Mouse (Mus musculus) heart, embryonic 14.5 days (tissue): Measurements from ENCODE around the gene Ly6g6d. TPM values are rescaled to one million over a fixed set of nuclear protein-coding genes. Genes with fewer than 3 reads are reported as not detected.
A peak's percentile ranks its signal among the peaks of the same experiment; 100 is the strongest.

ENCODE experiments used
- ATAC-seq: fragments of 200-750 bp; cut with Nextera tagmentation; 2 replicates; pipeline ENCODE4 v1.8.0; 2017; ENCODE audit warnings: low read depth, moderate TSS enrichment; ENCODE audit not compliant: insufficient number of reproducible peaks, insufficient read depth, low FRiP score
- H3K27ac ChIP-seq, 2 experiments: fragments of 200-500 bp in 1 of 2; fragments of 300-500 bp in 1 of 2; sonication (generic) in 1 of 2; replicated peaks in 1 of 2; 2 replicates each; pipeline ENCODE4 v1.5.1; 2012 to 2014; ENCODE audit warnings: low read depth in 2 of 2, low read length in 2 of 2, control low read depth in 1 of 2, mild to moderate bottlenecking in 1 of 2, mixed read lengths in 1 of 2; ENCODE audit not compliant: control insufficient read depth in 1 of 2, insufficient read depth in 1 of 2
- H3K27me3 ChIP-seq: fragments of 300-500 bp; sonication (generic); 2 replicates; pipeline ENCODE4 v1.6.1; 2014; ENCODE audit warnings: mild to moderate bottlenecking, low read length, control low read depth; ENCODE audit not compliant: control insufficient read depth, insufficient read depth
- H3K36me3 ChIP-seq: fragments of 300-500 bp; sonication (generic); 2 replicates; pipeline ENCODE4 v1.6.1; 2014; ENCODE audit warnings: mild to moderate bottlenecking, control low read depth, low read length, mixed read lengths; ENCODE audit not compliant: control insufficient read depth, insufficient read depth
- H3K4me1 ChIP-seq, 2 experiments: fragments of 200-500 bp in 1 of 2; fragments of 300-500 bp in 1 of 2; sonication (generic) in 1 of 2; 2 replicates each; pipeline ENCODE4 v1.6.1; 2012 to 2014; ENCODE audit warnings: low read length in 2 of 2, control low read depth in 1 of 2, mixed read lengths in 1 of 2; ENCODE audit not compliant: control insufficient read depth in 2 of 2, insufficient read depth in 2 of 2
- H3K4me2 ChIP-seq: fragments of 300-500 bp; sonication (generic); 2 replicates; pipeline ENCODE4 v1.6.1; 2014; ENCODE audit warnings: mild to moderate bottlenecking, low read length
- H3K4me3 ChIP-seq, 2 experiments: fragments of 200-500 bp in 1 of 2; fragments of 300-500 bp in 1 of 2; sonication (generic) in 1 of 2; 2 replicates each; pipeline ENCODE4 v1.5.1; 2012 to 2014; ENCODE audit warnings: low read length in 2 of 2, mild to moderate bottlenecking in 2 of 2, control low read depth in 1 of 2, low read depth in 1 of 2, moderate library complexity in 1 of 2; ENCODE audit not compliant: control insufficient read depth in 1 of 2, insufficient read depth in 1 of 2
- H3K9ac ChIP-seq: fragments of 300-500 bp; sonication (generic); 2 replicates; pipeline ENCODE4 v1.6.1; 2014; ENCODE audit warnings: mild to moderate bottlenecking, low read length
- H3K9me3 ChIP-seq: fragments of 300-500 bp; sonication (generic); 2 replicates; pipeline ENCODE4 v1.6.1; 2016; ENCODE audit warnings: low read length, control low read depth; ENCODE audit not compliant: control insufficient read depth
- WGBS: fragments of 180-500 bp; shearing (Covaris S2); extraction: QIAGEN DNeasy Blood & Tissue Kit; methylation state at CpG from one replicate; pipeline ENCODE4 v1.1.7; 2014; 5-methylcytosine and 5-hydroxymethylcytosine counted together
- polyA plus RNA-seq: library from polyadenylated mRNA; unstranded; fragments of >200 nt; fragmentation: Nextera tagmentation; extraction: Ambion mirVana; gene quantifications from 2 replicates; pipeline ENCODE4 v1.2.1, GENCODE M21; 2014

The Ly6g6d gene
- polyA plus RNA-seq, 1 experiment from 2014 or later, result 1.9 TPM

DNA sequence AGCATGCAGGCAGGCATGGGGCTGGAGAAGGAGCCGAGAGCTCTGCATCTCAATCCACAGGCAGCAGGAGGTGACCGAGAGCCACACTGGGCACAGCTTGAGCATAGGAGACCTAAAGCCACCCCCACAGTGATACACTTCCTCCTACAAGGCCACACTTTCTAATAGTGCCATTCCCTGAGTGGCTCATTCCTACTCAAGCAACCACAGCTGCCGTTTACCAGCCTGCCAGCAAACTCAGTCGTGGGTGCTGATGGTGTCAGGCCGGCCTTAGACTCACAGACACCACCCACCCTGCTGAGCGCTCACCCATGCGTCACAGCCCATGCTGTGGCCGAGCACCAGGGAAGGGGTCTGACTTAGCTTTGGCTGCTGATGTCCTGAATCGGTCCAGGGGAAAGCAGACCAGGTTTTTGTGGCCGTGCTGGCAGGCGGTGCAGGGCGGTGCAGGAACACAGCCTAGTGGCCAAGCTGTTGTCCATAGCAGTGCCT, 19.3 kb upstream of the Ly6g6d start:
- H3K36me3 ChIP-seq, result peaks cover 98% of the 10 kb centered on the region

DNA sequence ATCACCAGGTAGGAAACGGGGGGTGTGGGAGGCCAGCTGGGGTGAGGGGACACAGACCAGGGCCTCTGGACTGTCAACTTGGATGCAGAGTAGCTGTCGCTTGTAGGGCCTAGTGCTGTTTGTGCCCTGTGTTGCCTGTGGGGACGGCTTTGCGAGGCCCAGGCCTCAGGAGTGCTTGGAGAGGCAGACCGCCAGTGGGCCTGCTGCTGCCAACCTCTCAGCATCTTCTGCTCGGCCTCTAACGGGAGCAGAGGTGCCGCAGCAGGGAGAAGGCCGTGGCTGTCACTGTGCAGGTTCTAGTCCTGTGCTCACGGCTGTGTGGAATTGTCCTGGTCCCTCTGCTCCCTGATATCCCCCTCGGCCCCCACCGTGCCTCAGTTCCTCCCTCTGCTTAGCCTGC, 18.7 kb upstream of the Ly6g6d start:
- H3K27me3 ChIP-seq, result no peaks in the 10 kb centered on the region
- no peaks in the 10 kb centered on the region for H3K9me3 ChIP-seq
- H3K4me3 ChIP-seq, result no peak overlapping the region
- H3K4me1 ChIP-seq, result no peaks in the 10 kb centered on the region
- 83% methylated on average over 12 of the region's 12 CpGs for WGBS
- no peak overlapping the region; a peak in 1 of 4 replicates for H3K27ac ChIP-seq
- no peak for ATAC-seq
- H3K4me2 ChIP-seq, result no peak overlapping the region
- peak overlapping the region; percentile 16; the same call in 1 of the 2 replicates for H3K9ac ChIP-seq
- H3K36me3 ChIP-seq, result peaks cover 97% of the 10 kb centered on the region

More for the DNA sequence above, 19.3 kb upstream of the Ly6g6d start:
- Histone ChIP-seq H3K4me2 (no peak overlapping the region), H3K4me1 (no peaks in the 10 kb centered on the region; a peak in 1 of 4 replicates), H3K27ac (no peak overlapping the region), H3K9me3 (no peaks in the 10 kb centered on the region), H3K9ac (no peak overlapping the region), H3K27me3 (no peaks in the 10 kb centered on the region), H3K4me3 (no peak overlapping the region)
- WGBS, result 90% methylated on average over 12 of the region's 12 CpGs
- ATAC-seq, result no peak

DNA sequence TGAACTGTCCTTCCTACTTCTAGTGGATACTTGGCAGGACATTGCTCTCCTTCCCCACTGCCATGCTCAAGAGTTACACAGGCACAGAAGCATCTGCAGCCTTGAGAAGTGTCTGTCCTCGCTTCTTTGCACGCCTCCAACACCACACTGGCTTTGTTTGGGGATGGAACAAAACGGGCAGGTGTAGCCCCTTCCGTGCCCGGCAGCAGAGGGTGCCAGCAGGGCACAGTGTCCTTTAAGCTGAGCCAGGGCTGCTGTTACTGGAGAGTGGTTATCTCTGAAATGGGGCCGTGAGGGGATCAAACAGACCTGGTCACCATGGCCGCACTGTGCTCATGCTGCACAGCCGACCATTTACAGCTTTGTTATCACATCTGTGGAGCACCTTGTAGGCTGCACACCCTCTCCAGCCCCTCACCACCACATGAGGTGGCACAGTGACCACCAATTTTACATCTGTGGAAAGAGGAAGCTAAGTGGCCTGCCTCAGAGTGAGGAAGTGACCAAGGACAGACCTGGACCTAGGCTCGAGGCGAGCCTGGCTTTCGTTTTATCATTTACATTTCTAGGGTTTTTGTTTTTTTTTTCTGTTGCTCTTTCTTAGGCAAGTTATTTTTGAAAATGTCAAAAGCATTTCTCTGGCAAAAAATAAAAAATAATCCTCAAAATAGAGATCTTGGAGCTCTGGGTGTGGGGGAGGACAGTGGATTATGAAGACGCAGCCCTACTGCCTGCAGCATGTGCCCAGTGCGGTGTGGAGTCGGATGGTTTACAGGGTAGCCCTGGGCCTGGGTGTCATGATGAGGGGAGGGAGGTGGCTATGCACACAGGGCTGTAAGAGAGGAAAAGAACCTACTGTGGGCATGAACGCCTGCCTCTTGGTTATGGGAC, 16.9 kb upstream of the Ly6g6d start:
- H3K4me1 ChIP-seq, result peaks cover 5 to 10% of the 10 kb centered on the region in 2 experiments
- no peak for ATAC-seq
- no peak overlapping the region for H3K4me2 ChIP-seq
- no peaks in the 10 kb centered on the region for H3K9me3 ChIP-seq
- WGBS, result 71% methylated on average over 15 of the region's 15 CpGs
- H3K36me3 ChIP-seq, result peaks cover 84% of the 10 kb centered on the region
- H3K4me3 ChIP-seq, result no peak overlapping the region
- H3K27me3 ChIP-seq, result no peaks in the 10 kb centered on the region
- H3K27ac ChIP-seq, result no peak overlapping the region
- no peak overlapping the region for H3K9ac ChIP-seq

DNA sequence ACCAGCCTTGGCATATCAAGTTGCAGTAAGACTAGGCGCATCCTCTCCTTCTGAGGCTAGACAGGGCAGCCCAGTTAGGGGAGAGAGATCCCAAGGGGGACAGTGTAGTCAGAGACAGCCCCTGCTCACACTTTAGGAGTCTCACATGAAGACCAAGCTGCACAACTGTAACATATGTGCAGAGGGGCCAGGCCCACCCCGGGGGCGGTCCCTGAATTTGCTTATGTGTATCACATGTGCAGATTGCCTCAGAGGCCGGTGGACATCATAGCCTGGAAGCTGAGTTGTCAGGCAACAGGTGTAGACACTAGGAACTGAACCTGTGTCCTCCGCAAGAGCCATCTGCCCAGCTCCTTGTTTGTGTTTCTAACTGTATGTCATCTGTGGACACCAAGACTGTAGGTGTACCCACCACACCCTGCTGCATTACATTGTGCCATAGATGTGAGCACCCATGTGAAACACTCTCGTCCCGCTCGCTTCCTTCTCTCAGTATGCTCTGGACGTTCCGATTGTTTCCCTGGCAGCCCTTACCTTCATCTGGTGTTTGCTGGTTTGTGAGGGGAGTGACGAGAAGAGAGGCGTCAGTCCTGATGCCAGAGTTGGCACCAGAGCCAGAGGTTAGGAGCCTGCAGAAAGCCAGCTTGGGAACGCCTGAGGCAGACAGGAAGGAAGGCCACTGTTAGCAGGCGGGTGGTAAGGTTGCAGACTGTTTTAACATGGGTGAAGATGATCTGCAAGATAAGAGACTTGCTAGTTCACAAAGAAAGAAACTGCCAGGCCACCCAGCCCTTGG, 14.7 kb upstream of the Ly6g6d start:
- WGBS, result 90% methylated on average over 14 of the region's 14 CpGs
- Histone ChIP-seq H3K4me3 (no peak overlapping the region), H3K4me1 (peaks cover 5 to 10% of the 10 kb centered on the region in 2 experiments), H3K9me3 (no peaks in the 10 kb centered on the region), H3K4me2 (no peak overlapping the region), H3K27ac (no peak overlapping the region), H3K9ac (no peak overlapping the region), H3K36me3 (peaks cover 64% of the 10 kb centered on the region), H3K27me3 (no peaks in the 10 kb centered on the region)
- ATAC-seq, result no peak

DNA sequence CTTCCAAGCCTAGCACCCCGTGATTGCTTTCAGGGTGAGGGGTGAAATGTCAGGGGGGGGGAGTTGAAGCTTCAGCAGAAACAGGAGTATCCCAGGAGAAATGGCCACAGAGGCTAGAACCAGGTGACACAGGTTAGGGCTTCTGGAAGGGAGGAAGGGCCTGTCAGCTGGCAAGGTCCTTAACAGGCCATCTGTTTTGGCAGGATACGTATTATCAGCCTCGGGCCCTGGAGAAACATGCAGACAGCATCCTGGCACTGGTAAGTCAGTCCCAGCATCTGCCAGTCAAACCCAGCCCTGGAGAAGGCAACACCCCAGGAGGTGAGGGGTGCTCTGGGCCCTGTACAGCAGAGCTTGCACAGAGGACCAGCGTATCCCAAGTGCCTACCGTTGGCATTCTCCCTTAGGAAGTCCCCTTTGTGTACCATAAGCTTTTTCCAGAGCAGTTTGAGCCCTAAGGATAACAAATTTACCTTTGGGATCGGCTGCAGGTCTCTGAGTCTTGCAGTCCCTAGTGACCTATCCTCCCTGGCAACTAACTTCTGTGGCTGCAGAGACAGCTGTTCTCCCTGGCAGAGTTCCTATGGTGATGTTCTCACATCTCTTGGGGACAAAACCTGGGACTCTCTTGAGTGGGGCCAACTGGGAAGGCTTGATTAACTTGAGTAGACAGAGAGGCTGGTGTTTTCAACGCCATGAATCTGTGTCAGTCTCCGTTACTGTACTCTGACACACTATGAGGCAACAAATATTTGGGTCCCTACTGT, 12.5 kb upstream of the Ly6g6d start:
- peak overlapping the region; percentile 72 for H3K4me2 ChIP-seq
- H3K27ac ChIP-seq, result peak overlapping the region; percentile 0 to 87; a peak in 2 of 4 replicates
- no peak for ATAC-seq
- H3K36me3 ChIP-seq, result peaks cover 42% of the 10 kb centered on the region
- WGBS, result 60% methylated on average over 8 of the region's 8 CpGs
- H3K4me3 ChIP-seq, result peak overlapping the region; percentile 57 to 74; a peak in 3 of 4 replicates
- H3K27me3 ChIP-seq, result no peaks in the 10 kb centered on the region
- peak overlapping the region; percentile 79 for H3K9ac ChIP-seq
- peaks cover 5 to 10% of the 10 kb centered on the region in 2 experiments for H3K4me1 ChIP-seq
- H3K9me3 ChIP-seq, result no peaks in the 10 kb centered on the region

DNA sequence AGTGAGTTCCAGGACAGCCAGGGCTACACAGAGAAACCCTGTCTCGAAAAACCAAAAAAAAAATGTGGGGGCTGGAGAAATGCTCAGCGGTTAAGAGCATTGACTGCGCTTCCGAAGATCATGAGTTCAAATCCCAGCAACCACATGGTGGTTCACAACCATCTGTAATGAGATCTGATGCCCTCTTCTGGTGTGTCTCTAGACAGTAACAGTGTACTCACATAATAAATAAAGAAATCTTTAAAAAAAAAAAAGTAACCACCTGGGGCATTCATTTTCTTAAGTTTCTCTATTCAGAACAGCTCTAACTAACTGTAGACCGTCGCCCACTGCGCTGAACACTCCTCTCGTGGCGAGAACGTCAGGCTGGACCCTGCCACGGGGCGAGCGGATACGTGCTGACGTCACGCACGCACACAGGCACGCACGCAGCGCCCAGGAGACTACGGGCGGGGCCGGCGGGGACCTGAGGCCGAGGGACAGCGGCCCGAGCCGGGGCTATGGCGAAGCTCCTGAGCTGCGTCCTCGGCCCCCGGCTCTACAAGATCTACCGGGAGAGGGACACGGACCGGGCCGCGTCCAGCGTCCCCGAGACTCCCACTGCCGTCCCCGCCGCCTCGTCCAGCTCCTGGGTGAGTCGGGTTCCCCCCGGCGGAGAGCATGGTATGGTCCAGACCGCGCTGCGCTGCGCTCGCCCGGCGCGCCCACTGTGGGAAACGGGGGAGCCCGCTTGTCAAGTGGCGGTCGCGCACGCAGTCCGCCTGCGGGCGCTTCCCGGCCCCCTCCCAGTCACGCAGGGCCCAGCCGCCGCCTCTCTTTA, 11.2 kb upstream of the Ly6g6d start, which contains the start of gene Abhd16a:
Gene Abhd16a (plus strand): TSS at position 439 of the 820 bp plus-strand sequence.
- Histone ChIP-seq H3K4me2 (peak within 1 kb of the TSS; percentile 72), H3K9ac (peak within 1 kb of the TSS; percentile 79), H3K9me3 (no peaks in the 10 kb centered on the region), H3K27me3 (no peaks in the 10 kb centered on the region), H3K4me3 (peak within 1 kb of the TSS; percentile 57 to 74), H3K36me3 (peaks cover 29% of the 10 kb centered on the region), H3K27ac (peak within 1 kb of the TSS; percentile 87 to 97), H3K4me1 (peaks cover 5 to 10% of the 10 kb centered on the region in 2 experiments)
- ATAC-seq, result peak; percentile 94
- WGBS, result 3% methylated on average over 64 of the region's 67 CpGs
